27 mouse cellular contexts compared by ENCODE assay signal in genomic region chr3:107542584-107542983, GRCm38 (mm10). TPM values are rescaled to one million over a fixed set of nuclear protein-coding genes. Genes with fewer than 3 reads are reported as not detected.
DNase-seq lines count a peak whose midpoint lies in the region; ATAC-seq and TF ChIP-seq lines count a peak whose summit lies in the region.
"Had no signal": no experiment of that assay in that cellular context is flagged by ENCODE, and none has a peak within 500 bp of the region (broad histone marks: within the 10 kb centered on the region; RNA-seq: fewer than 3 reads in every experiment).

No protein-coding gene starts in this region.

- H3K9ac ChIP-seq in forebrain, embryonic 14.5 days (ENCODE audit: low read length) = no peak overlapping the region
- no peak overlapping the region for H3K9ac ChIP-seq in forebrain, embryonic 15.5 days (replicated peaks)
- no peak overlapping the region for H3K9ac ChIP-seq in hindbrain, postnatal 0 days (replicated peaks; ENCODE audit: low read length)
- H3K9ac ChIP-seq in hindbrain, embryonic 13.5 days = no peak overlapping the region
- H3K9ac ChIP-seq: embryonic facial prominence, embryonic 13.5 days; embryonic facial prominence, embryonic 15.5 days; forebrain, embryonic 13.5 days had no signal

- no peak overlapping the region for H3K4me3 ChIP-seq in forebrain, embryonic 14.5 days (ENCODE audit: low read depth, low read length)
- no peak overlapping the region for H3K4me3 ChIP-seq in forebrain, embryonic 15.5 days
- no peak overlapping the region for H3K4me3 ChIP-seq in hindbrain, postnatal 0 days (ENCODE audit: low read length)
- H3K4me3 ChIP-seq in hindbrain, embryonic 13.5 days = no peak overlapping the region
- H3K4me3 ChIP-seq: embryonic facial prominence, embryonic 13.5 days; embryonic facial prominence, embryonic 15.5 days; erythroblast, embryonic 14.5 days; forebrain, embryonic 10.5 days; forebrain, embryonic 13.5 days had no signal

- H3K36me3 ChIP-seq in forebrain, embryonic 14.5 days (ENCODE audit: control insufficient read depth, insufficient read depth, low read length) = no peaks in the 10 kb centered on the region
- no peaks in the 10 kb centered on the region for H3K36me3 ChIP-seq in forebrain, embryonic 15.5 days
- no peaks in the 10 kb centered on the region for H3K36me3 ChIP-seq in hindbrain, postnatal 0 days (ENCODE audit: insufficient read depth, low read length)
- H3K36me3 ChIP-seq in hindbrain, embryonic 13.5 days = no peaks in the 10 kb centered on the region
- H3K36me3 ChIP-seq: embryonic facial prominence, embryonic 13.5 days; embryonic facial prominence, embryonic 15.5 days; forebrain, embryonic 10.5 days; G1E had no signal

- H3K27ac ChIP-seq in forebrain, embryonic 14.5 days (ENCODE audit: low read depth, low read length) = no peak overlapping the region
- H3K27ac ChIP-seq in forebrain, embryonic 15.5 days (replicated peaks) = no peak overlapping the region
- no peak overlapping the region for H3K27ac ChIP-seq in hindbrain, postnatal 0 days
- H3K27ac ChIP-seq in hindbrain, embryonic 13.5 days = no peak overlapping the region
- H3K27ac ChIP-seq: embryonic facial prominence, embryonic 13.5 days; embryonic facial prominence, embryonic 15.5 days; forebrain, embryonic 10.5 days; forebrain, embryonic 13.5 days had no signal

- ATAC-seq in forebrain, embryonic 14.5 days = 0 out of 2 replicates have a peak, but pooled peaks have one; percentile 33
- no peak for ATAC-seq in forebrain, embryonic 15.5 days (replicated peaks)
- ATAC-seq in hindbrain, postnatal 0 days = no peak
- ATAC-seq in hindbrain, embryonic 13.5 days (ENCODE audit: low FRiP score) = no peak
- ATAC-seq: activated CD4-positive, CD25-positive, alpha-beta regulatory T cell, adult 4 months; CD4-positive, CD25-positive, alpha-beta regulatory T cell, adult 4 months; forebrain, embryonic 13.5 days had no signal

- H3K27me3 ChIP-seq in forebrain, embryonic 14.5 days (replicated peaks; ENCODE audit: control insufficient read depth, insufficient read depth, low read length) = no peaks in the 10 kb centered on the region
- no peaks in the 10 kb centered on the region for H3K27me3 ChIP-seq in forebrain, embryonic 15.5 days
- H3K27me3 ChIP-seq in hindbrain, postnatal 0 days (ENCODE audit: insufficient read depth, low read length) = no peaks in the 10 kb centered on the region
- H3K27me3 ChIP-seq in hindbrain, embryonic 13.5 days = peaks cover 7% of the 10 kb centered on the region; the same call in 1 of the 2 replicates
- H3K27me3 ChIP-seq: embryonic facial prominence, embryonic 13.5 days; embryonic facial prominence, embryonic 15.5 days; forebrain, embryonic 13.5 days; Patski had no signal

- DNase-seq in forebrain, embryonic 14.5 days (ENCODE audit: low spot score) = peak; percentile 65
- DNase-seq in hindbrain, postnatal 0 days (ENCODE audit: low spot score) = peak; percentile 40
- no peak for DNase-seq in adrenal gland, postnatal 36 days
- DNase-seq: adrenal gland, adult 8-10 months; adrenal gland, postnatal 14 days; B cell, adult 2 months; cerebellum, adult 18-20 months; cerebellum, adult 8-10 months; cerebellum, adult 9-11 months; cerebellum, postnatal 14 days; cerebellum, postnatal 36 days; embryo, embryonic 11 days had no signal

- TF ChIP-seq CTCF in hindbrain, postnatal 0 days (IDR thresholded peaks at IDR 0.05; ENCODE audit: low read depth) = no peak

- WGBS in forebrain, embryonic 14.5 days = 53% methylated on average over 4 of the region's 4 CpGs
- WGBS in forebrain, embryonic 15.5 days = 41% methylated on average over 4 of the region's 4 CpGs
- 47% methylated on average over 4 of the region's 4 CpGs for WGBS in hindbrain, postnatal 0 days
- WGBS in hindbrain, embryonic 13.5 days = 65% methylated on average over 4 of the region's 4 CpGs

- H3K4me1 ChIP-seq in forebrain, embryonic 14.5 days (ENCODE audit: control insufficient read depth, insufficient read depth, low read length) = peaks cover 8% of the 10 kb centered on the region
- H3K4me1 ChIP-seq in forebrain, embryonic 15.5 days = peaks cover 19% of the 10 kb centered on the region
- 0 out of 2 replicates have a peak, but pooled peaks cover 7% of the 10 kb centered on the region for H3K4me1 ChIP-seq in hindbrain, postnatal 0 days (ENCODE audit: insufficient read depth, low read length)
- peaks cover 21% of the 10 kb centered on the region for H3K4me1 ChIP-seq in hindbrain, embryonic 13.5 days (replicated peaks)

- H3K4me2 ChIP-seq in forebrain, embryonic 14.5 days (ENCODE audit: low read length) = no peak overlapping the region
- no peak overlapping the region for H3K4me2 ChIP-seq in forebrain, embryonic 15.5 days (replicated peaks)
- no peak overlapping the region for H3K4me2 ChIP-seq in hindbrain, postnatal 0 days (ENCODE audit: low read depth, low read length)
- no peak overlapping the region for H3K4me2 ChIP-seq in hindbrain, embryonic 13.5 days
- H3K4me2 ChIP-seq: embryonic facial prominence, embryonic 13.5 days; embryonic facial prominence, embryonic 15.5 days; forebrain, embryonic 13.5 days had no signal

- H3K9me3 ChIP-seq in forebrain, embryonic 14.5 days (replicated peaks; ENCODE audit: control insufficient read depth, low read length) = no peaks in the 10 kb centered on the region
- no peaks in the 10 kb centered on the region for H3K9me3 ChIP-seq in forebrain, embryonic 15.5 days
- H3K9me3 ChIP-seq in hindbrain, postnatal 0 days (ENCODE audit: low read length) = no peaks in the 10 kb centered on the region
- no peaks in the 10 kb centered on the region for H3K9me3 ChIP-seq in hindbrain, embryonic 13.5 days
- H3K9me3 ChIP-seq: embryonic facial prominence, embryonic 13.5 days; embryonic facial prominence, embryonic 15.5 days; forebrain, embryonic 10.5 days; forebrain, embryonic 13.5 days; G1E had no signal

RNA-seq across cellular contexts. Expression of gene Ubl4b, which starts 12.3 kb away (rescaled TPM):
- polyA plus RNA-seq in forebrain, embryonic 14.5 days (2014; fragmentation: Nextera tagmentation; extraction: Ambion mirVana) = not detected in 2 replicates
- 0.13 TPM in 1 of 2 replicates, not detected in the other for polyA plus RNA-seq in forebrain, embryonic 15.5 days (2015; fragmentation: Nextera tagmentation; extraction: Ambion mirVana)
- total RNA-seq in hindbrain, postnatal 0 days (2014; rRNA removed) = not detected in 2 replicates
- not detected in 2 replicates for polyA plus RNA-seq in hindbrain, postnatal 0 days (2015; fragmentation: Nextera tagmentation; extraction: Ambion mirVana)
- polyA plus RNA-seq in hindbrain, embryonic 13.5 days (2015; fragmentation: Nextera tagmentation; extraction: Ambion mirVana) = not detected in 2 replicates
- total RNA-seq in adrenal gland, postnatal 36 days (2021) = not detected
- total RNA-seq: adrenal gland, adult 18-20 months; adrenal gland, adult 8-10 months; adrenal gland, postnatal 14 days; CH12.LX; common myeloid progenitor, adult 5-6 weeks had no signal
- polyA plus RNA-seq: activated CD4-positive, CD25-positive, alpha-beta regulatory T cell, adult 4 months; CD4-positive, CD25-positive, alpha-beta regulatory T cell, adult 4 months; embryonic facial prominence, embryonic 15.5 days; erythroblast, embryonic 14.5 days; forebrain, embryonic 13.5 days; G1E; Patski had no signal

RNA-seq across cellular contexts. Expression of gene Slc6a17, which starts 24.8 kb away (rescaled TPM):
- polyA plus RNA-seq in forebrain, embryonic 14.5 days (2014; fragmentation: Nextera tagmentation; extraction: Ambion mirVana) = 12.8 and 15.4 TPM in 2 replicates
- 17.2 and 19.6 TPM in 2 replicates for polyA plus RNA-seq in forebrain, embryonic 15.5 days (2015; fragmentation: Nextera tagmentation; extraction: Ambion mirVana)
- total RNA-seq in hindbrain, postnatal 0 days (2014; rRNA removed) = 66.3 and 71.8 TPM in 2 replicates
- polyA plus RNA-seq in hindbrain, postnatal 0 days (2015; fragmentation: Nextera tagmentation; extraction: Ambion mirVana) = 18.9 and 20.6 TPM in 2 replicates
- polyA plus RNA-seq in hindbrain, embryonic 13.5 days (2015; fragmentation: Nextera tagmentation; extraction: Ambion mirVana) = 10.0 and 10.6 TPM in 2 replicates
- 10 to 100 TPM in 1 of 2 experiments, 1 to 10 TPM in 1; 2.5 to 10.7 TPM for total RNA-seq in adrenal gland, postnatal 36 days (2021)
- total RNA-seq: CH12.LX; common myeloid progenitor, adult 5-6 weeks had no signal
- polyA plus RNA-seq: activated CD4-positive, CD25-positive, alpha-beta regulatory T cell, adult 4 months; CD4-positive, CD25-positive, alpha-beta regulatory T cell, adult 4 months; erythroblast, embryonic 14.5 days; G1E had no signal

RNA-seq across cellular contexts. Expression of gene Alx3, which starts 52.2 kb away (rescaled TPM):
- polyA plus RNA-seq in forebrain, embryonic 14.5 days (2014; fragmentation: Nextera tagmentation; extraction: Ambion mirVana) = 2.4 and 2.6 TPM in 2 replicates
- polyA plus RNA-seq in forebrain, embryonic 15.5 days (2015; fragmentation: Nextera tagmentation; extraction: Ambion mirVana) = 2.5 and 3.1 TPM in 2 replicates
- total RNA-seq in hindbrain, postnatal 0 days (2014; rRNA removed) = 0.16 TPM in 1 of 2 replicates, not detected in the other
- polyA plus RNA-seq in hindbrain, postnatal 0 days (2015; fragmentation: Nextera tagmentation; extraction: Ambion mirVana) = 0.45 TPM in 2 replicates
- 0.31 and 0.62 TPM in 2 replicates for polyA plus RNA-seq in hindbrain, embryonic 13.5 days (2015; fragmentation: Nextera tagmentation; extraction: Ambion mirVana)
- total RNA-seq in adrenal gland, postnatal 36 days (2021) = not detected
- total RNA-seq: adrenal gland, adult 18-20 months; adrenal gland, adult 8-10 months; adrenal gland, postnatal 14 days; adrenal gland, postnatal 4 days; CH12.LX; common myeloid progenitor, adult 5-6 weeks had no signal
- polyA plus RNA-seq: activated CD4-positive, CD25-positive, alpha-beta regulatory T cell, adult 4 months; CD4-positive, CD25-positive, alpha-beta regulatory T cell, adult 4 months; erythroblast, embryonic 14.5 days; G1E had no signal

Comparison
In these comparisons a context has a peak if more than half of its experiments do, and no peak if none do; other contexts are left out.
1. DNase-seq: peak in forebrain, embryonic 14.5 days (single experiment) and hindbrain, postnatal 0 days (single experiment); none in adrenal gland, postnatal 36 days (0 of 2).